In genomic region chr13:111509385-111509784, GRCm38 (mm10) we compare ENCODE assay signal across 21 mouse cellular contexts. TPM values are rescaled to one million over a fixed set of nuclear protein-coding genes. Genes with fewer than 3 reads are reported as not detected.
DNase-seq lines count a peak whose midpoint lies in the region; ATAC-seq lines count a peak whose summit lies in the region.
"Had no signal": no experiment of that assay in that cellular context is flagged by ENCODE, and none has a peak within 500 bp of the region (broad histone marks: within the 10 kb centered on the region; RNA-seq: fewer than 3 reads in every experiment).

No protein-coding gene starts in this region.

- no peaks in the 10 kb centered on the region for H3K4me1 ChIP-seq in heart, embryonic 11.5 days (ENCODE audit: control insufficient read depth, insufficient read depth, low read length)
- peaks cover 11% of the 10 kb centered on the region; the same call in 1 of the 2 replicates for H3K4me1 ChIP-seq in megakaryocyte, embryonic 14.5 days
- H3K4me1 ChIP-seq: midbrain, embryonic 10.5 days had no signal

- DNase-seq in heart, postnatal 4 days, result no peak
- DNase-seq in embryo, embryonic 10.5 days (ENCODE audit: low spot score), result peak; percentile 50
- peak; percentile 9 to 13 for DNase-seq in heart, postnatal 10 days
- DNase-seq in layer of hippocampus, postnatal 36 days, result no peak
- DNase-seq: adrenal gland, adult 2 months; cerebellum, adult 18-20 months; gastrocnemius, postnatal 14 days; kidney, adult 11 months; kidney, postnatal 25 days; layer of hippocampus, adult 9-11 months; liver; lung, adult 18-20 months had no signal

- peak overlapping the region; percentile 53 for H3K4me2 ChIP-seq in heart, embryonic 11.5 days
- H3K4me2 ChIP-seq: hindbrain, embryonic 14.5 days had no signal

- H3K27ac ChIP-seq in heart, embryonic 11.5 days (ENCODE audit: low read depth, low read length), result no peak overlapping the region
- H3K27ac ChIP-seq: hindbrain, embryonic 14.5 days; midbrain, embryonic 10.5 days; stomach, postnatal 0 days had no signal

- H3K4me3 ChIP-seq in heart, embryonic 11.5 days (ENCODE audit: low read depth, low read length), result no peak overlapping the region
- peak overlapping the region; percentile 65 for H3K4me3 ChIP-seq in megakaryocyte, embryonic 14.5 days (replicated peaks)
- H3K4me3 ChIP-seq: midbrain, embryonic 10.5 days had no signal

- ATAC-seq in heart, embryonic 11.5 days (replicated peaks; ENCODE audit: insufficient number of reproducible peaks, low FRiP score, low TSS enrichment), result no peak
- ATAC-seq in megakaryocyte, adult 5-6 weeks (ENCODE audit: poor library complexity, severe bottlenecking), result no peak

- no peaks in the 10 kb centered on the region for H3K27me3 ChIP-seq in heart, embryonic 11.5 days (ENCODE audit: control insufficient read depth, insufficient read depth, low read length)
- peaks cover 7% of the 10 kb centered on the region for H3K27me3 ChIP-seq in megakaryocyte, embryonic 14.5 days (replicated peaks)

- H3K9ac ChIP-seq in heart, embryonic 11.5 days (ENCODE audit: low read depth, low read length), result no peak overlapping the region
- H3K9ac ChIP-seq: hindbrain, embryonic 14.5 days had no signal

- H3K36me3 ChIP-seq in heart, embryonic 11.5 days (ENCODE audit: control insufficient read depth, insufficient read depth, low read length), result no peaks in the 10 kb centered on the region
- no peaks in the 10 kb centered on the region for H3K36me3 ChIP-seq in megakaryocyte, embryonic 14.5 days (replicated peaks; ENCODE audit: low read length)
- H3K36me3 ChIP-seq: midbrain, embryonic 10.5 days had no signal

- intact Hi-C loops in heart, postnatal 10 days (cut with DNase I), result no loop called here

- WGBS in heart, embryonic 11.5 days (ENCODE audit: insufficient replicate concordance), result 13% methylated on average over 5 of the region's 5 CpGs

- no peaks in the 10 kb centered on the region for H3K9me3 ChIP-seq in heart, embryonic 11.5 days (replicated peaks; ENCODE audit: control insufficient read depth, low read length)
- H3K9me3 ChIP-seq in megakaryocyte, embryonic 14.5 days, result peaks cover 9% of the 10 kb centered on the region; the same call in 1 of the 2 replicates
- H3K9me3 ChIP-seq: midbrain, embryonic 10.5 days had no signal

RNA-seq across cellular contexts. Expression of gene Gpbp1, which starts 19.5 kb away (rescaled TPM):
- polyA plus RNA-seq in heart, embryonic 11.5 days (2014; fragmentation: Nextera tagmentation; extraction: Ambion mirVana), result 63.6 and 71.4 TPM in 2 replicates
- 10 to 100 TPM; 50.5 to 53.7 TPM for total RNA-seq in heart, postnatal 4 days (2021)
- 3.7 TPM in 1 of 2 replicates, not detected in the other for polyA plus RNA-seq in megakaryocyte, embryonic 14.5 days (2012; ENCODE audit: insufficient read depth, low replicate concordance)
- total RNA-seq in megakaryocyte, adult 5-6 weeks (2015), result 92.4 and 96.8 TPM in 2 replicates
- total RNA-seq in megakaryocyte, adult 5-6 weeks (2017), result 136 and 150 TPM in 2 replicates
- total RNA-seq in heart, postnatal 10 days (2021), result 10 to 100 TPM; 50.0 to 50.2 TPM
- total RNA-seq in layer of hippocampus, postnatal 36 days (2021), result 10 to 100 TPM; 86.2 to 90.9 TPM

RNA-seq across cellular contexts. Expression of gene Gm49496, which starts 40.4 kb away (rescaled TPM):
- not detected in 2 replicates for polyA plus RNA-seq in heart, embryonic 11.5 days (2014; fragmentation: Nextera tagmentation; extraction: Ambion mirVana)
- total RNA-seq in heart, postnatal 4 days (2021), result not detected
- polyA plus RNA-seq in megakaryocyte, embryonic 14.5 days (2012; ENCODE audit: insufficient read depth, low replicate concordance), result not detected in 2 replicates
- not detected in 2 replicates for total RNA-seq in megakaryocyte, adult 5-6 weeks (2015)
- total RNA-seq in megakaryocyte, adult 5-6 weeks (2017), result not detected in 2 replicates
- not detected for total RNA-seq in heart, postnatal 10 days (2021)
- not detected for total RNA-seq in layer of hippocampus, postnatal 36 days (2021)
- total RNA-seq: adrenal gland, adult 2 months; common myeloid progenitor, adult 5-6 weeks; left cerebral cortex, postnatal 25 days had no signal
- polyA plus RNA-seq: adrenal gland, adult 2 months; hindbrain, embryonic 14.5 days; midbrain, embryonic 10.5 days; spleen, adult 2 months; stomach, postnatal 0 days had no signal

Comparison
In these comparisons a context has a peak if more than half of its experiments do, and no peak if none do; other contexts are left out.
1. DNase-seq: peak in embryo, embryonic 10.5 days (single experiment) and heart, postnatal 10 days (2 of 2); none in heart, postnatal 4 days (single experiment) and layer of hippocampus, postnatal 36 days (0 of 2).